Mouse (Mus musculus) thymus, postnatal 4 days (tissue): ENCODE results near the gene Slc22a26.
"Not testable (repeated sequence)": the region's sequence is repeated elsewhere in the genome, so short reads cannot be mapped to it uniquely, and the experiment has no call there.

Experiments
- DNase-seq: peaks from one replicate; pipeline ENCODE4 v3.0.0; 2021

Gene Slc22a26

DNA sequence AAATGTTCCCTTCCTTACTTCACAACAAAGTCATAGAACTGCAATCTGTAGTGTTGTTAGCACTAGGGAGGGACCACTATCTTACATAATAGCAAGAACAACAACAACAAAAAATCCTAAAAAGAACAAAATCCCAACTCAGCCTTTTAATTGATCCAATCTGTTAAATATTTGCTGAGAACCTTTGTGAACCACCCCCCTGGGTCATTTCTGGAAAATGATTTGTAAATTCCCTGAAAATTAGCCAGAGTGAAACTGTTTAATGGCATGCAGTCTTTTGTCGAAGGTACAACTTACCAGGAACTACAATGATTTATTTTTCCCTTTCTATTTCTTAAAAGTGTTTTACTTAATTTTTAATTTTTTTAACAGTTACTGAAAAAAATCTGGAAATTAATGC, at the start of gene Slc22a26:
Gene Slc22a26 (minus strand): TSS at position 97 of the 400 bp plus-strand sequence.
- DNase-seq = no peak

- no peak for DNase-seq
These were observed 27.4 kb upstream of the Slc22a26 start for GRCm38 (mm10) chr19:7829851-7830250.

GRCm38 (mm10) chr19:7790571-7790970, 11.9 kb downstream of the Slc22a26 start:
- no peak for DNase-seq

- DNase-seq = no peak
These were observed 27.2 kb downstream of the Slc22a26 start for GRCm38 (mm10) chr19:7775306-7775705.

GRCm38 (mm10) chr19:7766124-7766523, 36.3 kb downstream of the Slc22a26 start:
- no peak for DNase-seq

DNA sequence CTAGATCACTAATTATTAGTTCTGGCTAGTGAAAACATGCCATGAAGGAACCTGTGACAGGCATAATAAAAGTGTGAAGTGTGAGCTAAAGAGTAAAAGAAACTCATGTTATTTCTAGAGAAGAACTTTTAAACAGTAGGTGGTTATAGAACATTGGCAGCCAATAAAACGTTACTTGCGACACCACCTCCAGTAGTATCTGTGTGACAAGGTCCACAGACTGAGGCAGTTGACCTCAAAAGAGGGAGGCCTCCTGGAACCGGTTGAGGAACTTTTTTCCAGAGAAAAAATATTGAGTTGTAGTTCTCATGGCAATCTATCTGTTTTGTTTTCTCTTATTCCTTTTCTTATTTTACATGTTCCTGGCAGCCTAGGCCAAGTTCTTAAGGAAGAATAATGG, 36.9 kb downstream of the Slc22a26 start:
- no peak for DNase-seq

DNA sequence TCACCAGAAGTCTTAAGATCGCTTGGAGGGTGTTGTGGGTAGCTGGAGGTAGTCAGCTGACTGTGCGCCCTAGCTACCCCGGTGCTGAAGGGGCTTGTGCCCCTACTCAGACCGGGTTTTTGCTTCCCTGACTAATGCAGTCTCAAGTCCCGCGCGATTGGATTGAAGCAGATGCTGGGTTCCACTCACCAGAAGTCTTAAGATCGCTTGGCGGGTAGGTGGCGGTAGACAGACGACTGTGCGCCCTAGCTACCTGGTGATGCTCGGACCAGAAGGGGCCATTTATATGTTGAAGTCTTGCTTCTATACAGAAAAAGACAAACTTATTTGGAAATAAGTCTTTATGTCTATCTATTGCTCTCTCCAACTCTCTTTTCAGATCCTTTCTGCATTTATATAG, 49.1 kb downstream of the Slc22a26 start:
- not testable (repeated sequence) for DNase-seq
